Comparison of ENCODE assay signal across 14 mouse cellular contexts in the genomic region with DNA sequence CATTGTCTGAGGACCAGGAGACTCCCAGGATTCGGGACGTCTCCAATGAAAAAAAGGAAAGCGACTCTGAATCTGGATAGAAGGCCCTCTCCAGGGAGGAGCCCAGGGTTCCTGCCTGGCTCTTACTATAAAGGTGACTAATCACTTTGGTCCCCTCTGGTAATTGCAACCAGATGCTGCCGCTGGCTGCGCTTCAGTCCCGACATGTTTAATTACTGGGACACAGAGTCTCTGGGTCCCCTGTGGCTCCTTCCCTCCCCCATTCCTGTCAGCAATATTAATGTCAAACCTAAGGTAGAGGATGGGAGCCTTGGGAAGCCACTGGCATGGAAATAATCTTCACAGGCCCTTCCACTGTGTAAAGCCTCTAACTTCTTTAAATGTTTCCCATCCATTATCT. TPM values are rescaled to one million over a fixed set of nuclear protein-coding genes. Genes with fewer than 3 reads are reported as not detected.
DNase-seq lines count a peak whose midpoint lies in the region; ATAC-seq and TF ChIP-seq lines count a peak whose summit lies in the region.
"Had no signal": no experiment of that assay in that cellular context is flagged by ENCODE, and none has a peak within 500 bp of the region (broad histone marks: within the 10 kb centered on the region; RNA-seq: fewer than 3 reads in every experiment).

No protein-coding gene starts in this region.

- no peak overlapping the region for H3K27ac ChIP-seq in heart, postnatal 0 days (ENCODE audit: low read depth)
- H3K27ac ChIP-seq in heart, embryonic 10.5 days = no peak overlapping the region
- no peak overlapping the region for H3K27ac ChIP-seq in hindbrain, embryonic 10.5 days
- H3K27ac ChIP-seq in heart, embryonic 11.5 days (ENCODE audit: low read depth, low read length) = no peak overlapping the region
- H3K27ac ChIP-seq: midbrain, embryonic 12.5 days had no signal

- H3ac ChIP-seq in myocyte (ENCODE audit: control insufficient read depth, insufficient read length) = no peak overlapping the region

- WGBS in heart, postnatal 0 days = 28% methylated on average over 6 of the region's 6 CpGs
- WGBS in heart, embryonic 10.5 days = 30% methylated on average over 6 of the region's 6 CpGs
- 31% methylated on average over 6 of the region's 6 CpGs for WGBS in hindbrain, embryonic 10.5 days
- WGBS in heart, embryonic 11.5 days (ENCODE audit: insufficient replicate concordance) = 34% methylated on average over 6 of the region's 6 CpGs

- peak overlapping the region; percentile 20; the same call in 1 of the 2 replicates for H3K9ac ChIP-seq in heart, postnatal 0 days (replicated peaks; ENCODE audit: low read depth, low read length)
- no peak overlapping the region for H3K9ac ChIP-seq in heart, embryonic 11.5 days (ENCODE audit: low read depth, low read length)
- H3K9ac ChIP-seq: midbrain, embryonic 12.5 days had no signal

- TF ChIP-seq CTCF in heart, postnatal 0 days (IDR thresholded peaks at IDR 0.05; ENCODE audit: low read depth) = no peak

- no peak for ATAC-seq in heart, postnatal 0 days (ENCODE audit: insufficient read depth, low read depth)
- no peak for ATAC-seq in heart, embryonic 11.5 days (replicated peaks; ENCODE audit: insufficient number of reproducible peaks, low FRiP score, low TSS enrichment)

- no peak overlapping the region for H3K4me2 ChIP-seq in heart, postnatal 0 days (ENCODE audit: low read depth, low read length)
- peak overlapping the region; percentile 59 for H3K4me2 ChIP-seq in myocyte (ENCODE audit: low read depth)
- no peak overlapping the region for H3K4me2 ChIP-seq in heart, embryonic 11.5 days
- H3K4me2 ChIP-seq: midbrain, embryonic 12.5 days had no signal

- no peak for TF ChIP-seq EP300 in heart, postnatal 0 days (IDR thresholded peaks at IDR 0.05; ENCODE audit: low read depth)

- no peaks in the 10 kb centered on the region for H3K4me1 ChIP-seq in heart, postnatal 0 days (ENCODE audit: control insufficient read depth, insufficient read depth)
- H3K4me1 ChIP-seq in heart, embryonic 10.5 days = peaks cover 11% of the 10 kb centered on the region
- H3K4me1 ChIP-seq in hindbrain, embryonic 10.5 days (replicated peaks) = peaks cover 26% of the 10 kb centered on the region
- no peaks in the 10 kb centered on the region for H3K4me1 ChIP-seq in heart, embryonic 11.5 days (ENCODE audit: control insufficient read depth, insufficient read depth, low read length)

- H3K36me3 ChIP-seq in heart, postnatal 0 days (replicated peaks; ENCODE audit: control insufficient read depth, insufficient read depth, low read length) = no peaks in the 10 kb centered on the region
- no peaks in the 10 kb centered on the region for H3K36me3 ChIP-seq in heart, embryonic 10.5 days
- H3K36me3 ChIP-seq in hindbrain, embryonic 10.5 days = no peaks in the 10 kb centered on the region
- no peaks in the 10 kb centered on the region for H3K36me3 ChIP-seq in myocyte (ENCODE audit: control insufficient read depth, insufficient read depth)
- H3K36me3 ChIP-seq in heart, embryonic 11.5 days (ENCODE audit: control insufficient read depth, insufficient read depth, low read length) = no peaks in the 10 kb centered on the region
- H3K36me3 ChIP-seq: midbrain, embryonic 12.5 days had no signal

- H3K9me3 ChIP-seq in heart, postnatal 0 days (replicated peaks; ENCODE audit: control insufficient read depth, low read length) = no peaks in the 10 kb centered on the region
- no peaks in the 10 kb centered on the region for H3K9me3 ChIP-seq in heart, embryonic 10.5 days
- no peaks in the 10 kb centered on the region for H3K9me3 ChIP-seq in hindbrain, embryonic 10.5 days
- no peaks in the 10 kb centered on the region for H3K9me3 ChIP-seq in heart, embryonic 11.5 days (replicated peaks; ENCODE audit: control insufficient read depth, low read length)
- H3K9me3 ChIP-seq: midbrain, embryonic 12.5 days had no signal

- H3K79me2 ChIP-seq in myocyte (ENCODE audit: control insufficient read depth, insufficient read depth) = no peaks in the 10 kb centered on the region

- H3K4me3 ChIP-seq in heart, postnatal 0 days (ENCODE audit: low read depth, low read length) = no peak overlapping the region
- H3K4me3 ChIP-seq in heart, embryonic 10.5 days = no peak overlapping the region
- no peak overlapping the region for H3K4me3 ChIP-seq in hindbrain, embryonic 10.5 days
- no peak overlapping the region for H3K4me3 ChIP-seq in myocyte
- H3K4me3 ChIP-seq in heart, embryonic 11.5 days (ENCODE audit: low read depth, low read length) = no peak overlapping the region
- H3K4me3 ChIP-seq: midbrain, embryonic 12.5 days had no signal

- no peak for TF ChIP-seq POLR2A in myocyte (IDR thresholded peaks at IDR 0.05; ENCODE audit: insufficient read length, low read depth)

- no peak for DNase-seq in heart, postnatal 0 days (ENCODE audit: low spot score)
- DNase-seq in heart, embryonic 10.5 days (ENCODE audit: low spot score) = no peak
- peak; percentile 26 for DNase-seq in brain, adult 2 months (ENCODE audit: low read depth, low spot score)
- peak; percentile 45 for DNase-seq in hindbrain, embryonic 10.5 days (ENCODE audit: low spot score)
- no peak for DNase-seq in right cerebral cortex, postnatal 14 days
- DNase-seq in lung, postnatal 4 days = no peak
- DNase-seq: kidney, adult 9 months; lung, adult 2 months had no signal

- H3K27me3 ChIP-seq in heart, postnatal 0 days (ENCODE audit: control insufficient read depth, insufficient read depth, low read length) = peaks cover 3% of the 10 kb centered on the region; the same call in 1 of the 2 replicates
- peaks cover 26% of the 10 kb centered on the region for H3K27me3 ChIP-seq in heart, embryonic 10.5 days (ENCODE audit: insufficient read depth, poor library complexity, severe bottlenecking)
- peaks cover 16% of the 10 kb centered on the region for H3K27me3 ChIP-seq in hindbrain, embryonic 10.5 days (ENCODE audit: insufficient read depth, poor library complexity, severe bottlenecking)
- no peaks in the 10 kb centered on the region for H3K27me3 ChIP-seq in myocyte (ENCODE audit: control insufficient read depth, insufficient read depth, insufficient read length)
- peaks cover 14% of the 10 kb centered on the region for H3K27me3 ChIP-seq in heart, embryonic 11.5 days (ENCODE audit: control insufficient read depth, insufficient read depth, low read length)

TF ChIP-seq in myocyte, 11 proteins besides CTCF, POLR2A, EP300 and RAD21:
- TF ChIP-seq POLR2AphosphoS2 (IDR thresholded peaks at IDR 0.05; ENCODE audit: insufficient read length, low read depth) = no peak
- peak; percentile 1 for TF ChIP-seq TCF12 (IDR thresholded peaks at IDR 0.05; ENCODE audit: insufficient read depth, poor library complexity, severe bottlenecking)
TF ChIP-seq in myocyte: peak in this region for 1.

RNA-seq across cellular contexts. Expression of a gene that starts 4.2 kb away (rescaled TPM):
- total RNA-seq in heart, postnatal 0 days (2014; rRNA removed; ENCODE audit: low replicate concordance) = 0.84 TPM in 1 of 2 replicates, not detected in the other
- polyA plus RNA-seq in heart, postnatal 0 days (2015; fragmentation: Nextera tagmentation; extraction: Ambion mirVana) = 0.10 and 0.22 TPM in 2 replicates
- 0.25 and 0.29 TPM in 2 replicates for polyA plus RNA-seq in heart, embryonic 10.5 days (2016; fragmentation: Nextera tagmentation; extraction: Ambion mirVana)
- polyA plus RNA-seq in hindbrain, embryonic 10.5 days (2016; fragmentation: Nextera tagmentation; extraction: Ambion mirVana) = 0.42 and 1.1 TPM in 2 replicates
- polyA plus RNA-seq in myocyte (2012; fragmentation: generic; extraction: Trizol) = 2.8 TPM
- polyA plus RNA-seq in heart, embryonic 11.5 days (2014; fragmentation: Nextera tagmentation; extraction: Ambion mirVana) = 0.36 and 0.63 TPM in 2 replicates

RNA-seq across cellular contexts. Expression of a gene that starts 6.9 kb away (rescaled TPM):
- total RNA-seq in heart, postnatal 0 days (2014; rRNA removed; ENCODE audit: low replicate concordance) = 3.7 and 9.8 TPM in 2 replicates
- polyA plus RNA-seq in heart, postnatal 0 days (2015; fragmentation: Nextera tagmentation; extraction: Ambion mirVana) = 3.6 and 4.0 TPM in 2 replicates
- 15.7 and 17.6 TPM in 2 replicates for polyA plus RNA-seq in heart, embryonic 10.5 days (2016; fragmentation: Nextera tagmentation; extraction: Ambion mirVana)
- 21.6 and 27.6 TPM in 2 replicates for polyA plus RNA-seq in hindbrain, embryonic 10.5 days (2016; fragmentation: Nextera tagmentation; extraction: Ambion mirVana)
- polyA plus RNA-seq in myocyte (2012; fragmentation: generic; extraction: Trizol) = 13.0 TPM
- polyA plus RNA-seq in heart, embryonic 11.5 days (2014; fragmentation: Nextera tagmentation; extraction: Ambion mirVana) = 6.4 and 12.3 TPM in 2 replicates

RNA-seq across cellular contexts. Expression of a gene that starts 8.8 kb away (rescaled TPM):
- not detected in 2 replicates for total RNA-seq in heart, postnatal 0 days (2014; rRNA removed; ENCODE audit: low replicate concordance)
- not detected in 2 replicates for polyA plus RNA-seq in heart, postnatal 0 days (2015; fragmentation: Nextera tagmentation; extraction: Ambion mirVana)
- not detected in 2 replicates for polyA plus RNA-seq in heart, embryonic 10.5 days (2016; fragmentation: Nextera tagmentation; extraction: Ambion mirVana)
- not detected in 2 replicates for polyA plus RNA-seq in hindbrain, embryonic 10.5 days (2016; fragmentation: Nextera tagmentation; extraction: Ambion mirVana)
- polyA plus RNA-seq in myocyte (2012; fragmentation: generic; extraction: Trizol) = 0.13 TPM
- polyA plus RNA-seq in heart, embryonic 11.5 days (2014; fragmentation: Nextera tagmentation; extraction: Ambion mirVana) = not detected in 2 replicates
- total RNA-seq: left cerebral cortex, adult 18-20 months had no signal
- polyA plus RNA-seq: cortical plate, adult 2 months; heart, embryonic 16.5 days; lung, adult 2 months; midbrain, embryonic 12.5 days had no signal

RNA-seq across cellular contexts. Expression of a gene that starts 19.3 kb away (rescaled TPM):
- 85.7 and 167 TPM in 2 replicates for total RNA-seq in heart, postnatal 0 days (2014; rRNA removed; ENCODE audit: low replicate concordance)
- 149 and 167 TPM in 2 replicates for polyA plus RNA-seq in heart, postnatal 0 days (2015; fragmentation: Nextera tagmentation; extraction: Ambion mirVana)
- polyA plus RNA-seq in heart, embryonic 10.5 days (2016; fragmentation: Nextera tagmentation; extraction: Ambion mirVana) = 100 and 112 TPM in 2 replicates
- 73.7 and 77.4 TPM in 2 replicates for polyA plus RNA-seq in hindbrain, embryonic 10.5 days (2016; fragmentation: Nextera tagmentation; extraction: Ambion mirVana)
- 96.2 TPM for polyA plus RNA-seq in myocyte (2012; fragmentation: generic; extraction: Trizol)
- 86.7 and 118 TPM in 2 replicates for polyA plus RNA-seq in heart, embryonic 11.5 days (2014; fragmentation: Nextera tagmentation; extraction: Ambion mirVana)

RNA-seq across cellular contexts. Expression of a gene that starts 58.4 kb away (rescaled TPM):
- total RNA-seq in heart, postnatal 0 days (2014; rRNA removed; ENCODE audit: low replicate concordance) = 0.04 and 0.58 TPM in 2 replicates
- polyA plus RNA-seq in heart, postnatal 0 days (2015; fragmentation: Nextera tagmentation; extraction: Ambion mirVana) = 0.10 and 0.65 TPM in 2 replicates
- 0.79 and 1.4 TPM in 2 replicates for polyA plus RNA-seq in heart, embryonic 10.5 days (2016; fragmentation: Nextera tagmentation; extraction: Ambion mirVana)
- polyA plus RNA-seq in hindbrain, embryonic 10.5 days (2016; fragmentation: Nextera tagmentation; extraction: Ambion mirVana) = 1.2 and 1.5 TPM in 2 replicates
- 0.29 TPM for polyA plus RNA-seq in myocyte (2012; fragmentation: generic; extraction: Trizol)
- polyA plus RNA-seq in heart, embryonic 11.5 days (2014; fragmentation: Nextera tagmentation; extraction: Ambion mirVana) = 0.80 and 1.1 TPM in 2 replicates

Comparison
In these comparisons a context has a peak if more than half of its experiments do, and no peak if none do; other contexts are left out.
1. DNase-seq: peak in brain, adult 2 months (single experiment) and hindbrain, embryonic 10.5 days (single experiment); none in heart, postnatal 0 days (single experiment), heart, embryonic 10.5 days (single experiment), right cerebral cortex, postnatal 14 days (single experiment) and lung, postnatal 4 days (0 of 2).